ENCODE assay signal across 8 mouse cellular contexts in genomic region chr11:76496086-76496771, GRCm38 (mm10).
DNase-seq lines count a peak whose midpoint lies in the region; ATAC-seq and TF ChIP-seq lines count a peak whose summit lies in the region.

No protein-coding gene starts in this region.

- no peak overlapping the region for H3K27ac ChIP-seq in kidney, adult 2 months (ENCODE audit: insufficient read depth, low read depth, low read length)
- no peak overlapping the region for H3K27ac ChIP-seq in kidney, embryonic 15.5 days
- no peak overlapping the region for H3K27ac ChIP-seq in embryonic fibroblast, embryonic 13.5 days (ENCODE audit: insufficient read depth, low read length)
- H3K27ac ChIP-seq in thymus, adult 2 months (ENCODE audit: control insufficient read depth, insufficient read depth, low read length): peak overlapping the region; percentile 94

- peak; percentile 74 for DNase-seq in kidney, adult 2 months
- peak; percentile 78 for DNase-seq in NIH3T3 (ENCODE audit: low read depth)
- DNase-seq in lung, adult 18-20 months: peak; percentile 57 to 73
- peak; percentile 66 for DNase-seq in thymus, adult 2 months
- DNase-seq in adrenal gland, postnatal 4 days (ENCODE audit: low spot score in 2 of 2): no peak
- no peak for DNase-seq in layer of hippocampus, postnatal 36 days

- 69% methylated on average over 6 of the region's 6 CpGs for WGBS in kidney, adult 2 months
- WGBS in kidney, embryonic 15.5 days: 64% methylated on average over 6 of the region's 6 CpGs
- 7% methylated on average over 6 of the region's 6 CpGs for WGBS in thymus, adult 2 months

- no peaks in the 10 kb centered on the region for H3K36me3 ChIP-seq in kidney, adult 2 months (ENCODE audit: control insufficient read depth, insufficient read depth, low read length)
- H3K36me3 ChIP-seq in kidney, embryonic 15.5 days: no peaks in the 10 kb centered on the region
- H3K36me3 ChIP-seq in thymus, adult 2 months (ENCODE audit: control insufficient read depth, insufficient read depth, low read length): no peaks in the 10 kb centered on the region

- TF ChIP-seq POLR2A in kidney, adult 2 months (IDR thresholded peaks at IDR 0.05; ENCODE audit: low read depth, low read length): no peak
- no peak for TF ChIP-seq POLR2A in embryonic fibroblast, embryonic 13.5 days (IDR thresholded peaks at IDR 0.05; ENCODE audit: low read depth, low read length)
- no peak for TF ChIP-seq POLR2A in thymus, adult 2 months (IDR thresholded peaks at IDR 0.05; ENCODE audit: control insufficient read depth, extremely low read depth, insufficient read depth, low read length, poor library complexity)

- H3K4me2 ChIP-seq in kidney, embryonic 15.5 days: no peak overlapping the region

- no peaks in the 10 kb centered on the region for H3K27me3 ChIP-seq in kidney, adult 2 months (replicated peaks; ENCODE audit: control insufficient read depth, insufficient read depth, low read length)
- no peaks in the 10 kb centered on the region for H3K27me3 ChIP-seq in kidney, embryonic 15.5 days
- no peaks in the 10 kb centered on the region for H3K27me3 ChIP-seq in thymus, adult 2 months (ENCODE audit: control insufficient read depth, insufficient read depth, low read length)

- no peak overlapping the region for H3K4me3 ChIP-seq in kidney, adult 2 months (ENCODE audit: insufficient read depth, low read depth, low read length)
- no peak overlapping the region for H3K4me3 ChIP-seq in kidney, embryonic 15.5 days (replicated peaks)
- no peak overlapping the region for H3K4me3 ChIP-seq in embryonic fibroblast, embryonic 13.5 days (ENCODE audit: insufficient read depth, low read length)
- no peak overlapping the region for H3K4me3 ChIP-seq in thymus, adult 2 months (ENCODE audit: control insufficient read depth, insufficient read depth, low read length)

- peak; percentile 81 for TF ChIP-seq CTCF in kidney, adult 2 months (conservative IDR thresholded peaks at IDR 0.05; ENCODE audit: insufficient read depth, insufficient read length, low read depth, low read length)
- peak; percentile 58; the same call in 1 of the 2 replicates for TF ChIP-seq CTCF in embryonic fibroblast, embryonic 13.5 days (IDR thresholded peaks at IDR 0.05; ENCODE audit: borderline replicate concordance, insufficient read depth, low read length)
- peak; percentile 73; the same call in 1 of the 2 replicates for TF ChIP-seq CTCF in thymus, adult 2 months (IDR thresholded peaks at IDR 0.05; ENCODE audit: borderline replicate concordance, control insufficient read depth, extremely low read depth, insufficient read depth, low read length, poor library complexity)

- no peak; the same call in 1 of the 2 replicates for ATAC-seq in kidney, embryonic 15.5 days (replicated peaks; ENCODE audit: low FRiP score)

- peaks cover 11% of the 10 kb centered on the region; the same call in 1 of the 2 replicates for H3K4me1 ChIP-seq in kidney, adult 2 months (ENCODE audit: control insufficient read depth, insufficient read depth, low read length)
- peaks cover 54% of the 10 kb centered on the region for H3K4me1 ChIP-seq in kidney, embryonic 15.5 days
- H3K4me1 ChIP-seq in embryonic fibroblast, embryonic 13.5 days (ENCODE audit: control insufficient read depth, insufficient read depth, low read length): peaks cover 19% of the 10 kb centered on the region
- H3K4me1 ChIP-seq in thymus, adult 2 months (replicated peaks; ENCODE audit: control insufficient read depth, insufficient read depth, low read length): peaks cover 53% of the 10 kb centered on the region

- H3K9ac ChIP-seq in kidney, embryonic 15.5 days: no peak overlapping the region

- no peaks in the 10 kb centered on the region for H3K9me3 ChIP-seq in kidney, embryonic 15.5 days (replicated peaks)

Comparison
In these comparisons a context has a peak if more than half of its experiments do, and no peak if none do; other contexts are left out.
1. DNase-seq: peak in kidney, adult 2 months (single experiment), NIH3T3 (single experiment), lung, adult 18-20 months (2 of 2) and thymus, adult 2 months (single experiment); none in adrenal gland, postnatal 4 days (0 of 2) and layer of hippocampus, postnatal 36 days (0 of 2).
2. Peak in every context shown above with its lines, with median percentiles within 50 percentile points of each other: CTCF ChIP-seq.